Mouse (Mus musculus) E14TG2a.4 (cell line): ENCODE results near the gene Nudcd2.

Experiments used
- CTCF ChIP-seq: conservative IDR thresholded peaks from 2 replicates; pipeline ENCODE4 v1.5.1; 2014; ENCODE audit warnings: low read length
- NANOG ChIP-seq: IDR thresholded peaks from 2 replicates; pipeline ENCODE4 v1.6.1; 2014; ENCODE audit warnings: borderline replicate concordance, low read length, mixed read lengths
- POU5F1 ChIP-seq: IDR thresholded peaks from 2 replicates; pipeline ENCODE4 v1.6.1; 2014; ENCODE audit warnings: low read length, borderline replicate concordance

DNA sequence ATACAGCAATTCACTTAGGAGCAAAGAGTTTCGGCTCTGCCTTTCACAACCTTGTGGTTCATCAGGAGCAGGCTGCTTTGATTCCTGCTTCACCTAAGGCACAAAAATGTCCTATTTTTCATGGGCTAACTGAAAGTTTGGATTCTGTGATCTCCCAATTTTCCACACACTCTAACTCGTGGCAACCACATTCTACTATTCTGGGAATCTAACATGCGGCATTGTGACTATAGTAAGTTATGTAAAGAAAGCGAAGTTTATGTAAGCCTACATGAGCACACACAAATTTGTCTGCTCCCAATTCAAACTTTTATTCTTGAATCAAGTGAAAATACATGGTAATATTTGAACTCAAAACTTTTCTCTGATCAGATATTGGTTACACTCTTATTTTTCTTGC, 31.2 kb downstream of the Nudcd2 start:
- TF ChIP-seq CTCF (no peak), POU5F1 (no peak), NANOG (no peak)
